Mouse (Mus musculus) embryonic fibroblast, embryonic 13.5 days (primary cell): ENCODE results near the gene Trim67.

Source experiments
- CTCF ChIP-seq: IDR thresholded peaks from 2 replicates; pipeline ENCODE4 v1.5.1; 2011; ENCODE audit warnings: mild to moderate bottlenecking, control low read depth, low read length, moderate library complexity, borderline replicate concordance; ENCODE audit not compliant: insufficient read depth
- POLR2A ChIP-seq: IDR thresholded peaks from 2 replicates; pipeline ENCODE4 v1.6.1; 2011; ENCODE audit warnings: low read depth, mild to moderate bottlenecking, control low read depth, low read length, moderate library complexity

DNA sequence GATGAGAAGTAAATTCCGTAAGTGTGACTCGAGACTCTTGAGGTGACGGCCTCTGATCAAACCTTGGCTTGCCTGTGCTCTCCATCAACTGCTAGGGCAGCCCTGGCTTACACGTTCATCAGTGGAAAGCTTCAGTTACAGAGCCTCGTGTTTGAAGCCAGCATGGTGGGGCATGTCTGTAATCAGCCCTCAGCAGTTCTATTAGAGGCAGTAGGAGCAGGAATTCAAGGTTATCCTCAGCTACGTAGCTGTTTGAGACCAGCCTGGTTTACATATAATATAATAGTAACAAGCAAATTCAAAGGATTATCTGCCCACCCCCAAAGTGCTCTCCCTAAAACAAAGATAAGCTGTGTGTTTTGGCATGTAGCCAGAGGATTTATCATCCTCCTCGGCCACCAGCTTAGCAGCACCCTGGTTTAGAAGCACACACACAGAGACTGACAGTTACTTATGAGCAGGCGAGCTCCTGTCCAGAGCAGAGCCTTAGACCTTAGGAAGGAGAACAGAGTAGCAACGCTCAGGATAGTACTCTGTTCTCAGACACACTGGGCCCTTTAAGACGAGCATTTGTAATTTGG lies 86.1 kb downstream of the Trim67 start:
- TF ChIP-seq POLR2A, result no peak
- no peak for TF ChIP-seq CTCF
